Mouse (Mus musculus) small intestine, adult 2 months (tissue): Measurements from ENCODE around the gene Hdac4.

Source experiments
- CTCF ChIP-seq: fragments of 200-500 bp; IDR thresholded peaks from 2 replicates; pipeline ENCODE4 v1.5.1; 2012; ENCODE audit warnings: low read depth, mild to moderate bottlenecking, control low read depth, inconsistent platforms, low read length, moderate library complexity, mixed read lengths; ENCODE audit not compliant: insufficient replicate concordance, insufficient read length; ENCODE audit errors: extremely low read depth
- POLR2A ChIP-seq: fragments of 200-500 bp; IDR thresholded peaks from 2 replicates; pipeline ENCODE4 v1.6.1; 2012; ENCODE audit warnings: low read depth, mild to moderate bottlenecking, control low read depth, inconsistent platforms, low read length, moderate library complexity

- TF ChIP-seq CTCF = no peak
- TF ChIP-seq POLR2A = no peak
Measured at GRCm38 (mm10) chr1:92082156-92082836, 113.2 kb downstream of the Hdac4 start.
